Mouse (Mus musculus) G1E (cell line): ENCODE measurements around the gene Gcc2.

Experiments used
- CTCF ChIP-seq: IDR thresholded peaks from 2 replicates; pipeline ENCODE4 v1.5.1; 2012; ENCODE audit warnings: low read depth, low read length, inconsistent platforms, mixed read lengths
- GATA1 ChIP-seq: IDR thresholded peaks from 2 replicates; pipeline ENCODE4 v1.6.1; 2012; ENCODE audit warnings: borderline replicate concordance, low read length, inconsistent platforms, mixed read lengths
- GATA2 ChIP-seq: IDR thresholded peaks from 2 replicates; pipeline ENCODE4 v1.6.1; 2012; ENCODE audit warnings: low read depth, low read length, inconsistent platforms, borderline replicate concordance
- POLR2AphosphoS5 ChIP-seq: IDR thresholded peaks from 2 replicates; pipeline ENCODE4 v1.6.1; 2012; ENCODE audit warnings: low read depth, low read length, inconsistent platforms; ENCODE audit not compliant: insufficient replicate concordance
- TAL1 ChIP-seq: conservative IDR thresholded peaks from 2 replicates; pipeline ENCODE4 v1.6.1; 2012; ENCODE audit warnings: low read depth, low read length, inconsistent platforms, mixed read lengths

DNA sequence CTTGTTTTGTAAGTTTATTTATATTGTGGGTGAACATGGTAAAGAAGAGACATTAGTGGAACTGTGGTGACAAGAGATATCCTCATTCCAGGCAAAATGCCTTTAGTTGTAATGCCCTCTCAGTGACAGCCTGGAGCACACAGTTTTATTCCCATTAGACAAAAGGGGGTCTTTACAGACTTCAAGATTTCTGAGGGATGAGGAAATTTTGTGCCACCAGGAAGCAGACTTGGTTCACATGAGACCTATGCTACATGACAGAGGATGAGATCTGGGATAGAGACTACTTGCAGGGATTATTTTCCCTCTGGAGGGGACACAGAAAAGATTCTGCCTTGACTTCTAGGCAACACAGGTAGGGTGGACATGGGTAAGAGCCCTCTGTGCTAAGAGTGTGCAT lies 40.8 kb upstream of the Gcc2 start:
- TF ChIP-seq CTCF (no peak), TAL1 (no peak), GATA1 (no peak), POLR2AphosphoS5 (no peak), GATA2 (no peak)
